Mouse (Mus musculus): ENCODE data around the gene Kat2a.

Kat2a gene

GRCm38 (mm10) chr11:100735954-100736745, 23.9 kb upstream of the Kat2a start:
- no peak for DNase-seq (ENCODE audit: low read depth)

- no peak for DNase-seq (ENCODE audit: low read depth)
Measured at GRCm38 (mm10) chr11:100735134-100735865, 23.0 kb upstream of the Kat2a start.

GRCm38 (mm10) chr11:100730477-100731205, 18.4 kb upstream of the Kat2a start:
- no peak for DNase-seq (ENCODE audit: low read depth)

DNA sequence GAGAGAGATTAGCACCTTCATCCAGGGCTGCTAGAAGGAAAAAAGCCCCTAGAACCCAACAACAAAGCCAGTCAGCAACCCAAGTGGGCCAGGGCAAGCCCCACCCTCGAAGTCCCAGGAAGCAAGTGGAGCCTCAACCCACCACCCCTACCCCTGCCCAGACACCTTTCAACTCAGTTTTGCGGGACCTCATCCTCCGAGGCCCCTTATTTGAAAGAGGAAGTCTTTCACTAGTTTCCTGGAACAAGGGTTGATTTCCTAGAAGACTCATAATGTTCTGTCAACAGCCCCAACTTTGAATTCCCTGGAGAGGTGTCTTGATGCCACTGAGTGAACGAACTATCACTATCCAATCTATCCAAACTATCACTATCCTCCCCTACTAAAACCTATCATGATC, 17.7 kb upstream of the Kat2a start:
- no peak for DNase-seq (ENCODE audit: low read depth)

DNA sequence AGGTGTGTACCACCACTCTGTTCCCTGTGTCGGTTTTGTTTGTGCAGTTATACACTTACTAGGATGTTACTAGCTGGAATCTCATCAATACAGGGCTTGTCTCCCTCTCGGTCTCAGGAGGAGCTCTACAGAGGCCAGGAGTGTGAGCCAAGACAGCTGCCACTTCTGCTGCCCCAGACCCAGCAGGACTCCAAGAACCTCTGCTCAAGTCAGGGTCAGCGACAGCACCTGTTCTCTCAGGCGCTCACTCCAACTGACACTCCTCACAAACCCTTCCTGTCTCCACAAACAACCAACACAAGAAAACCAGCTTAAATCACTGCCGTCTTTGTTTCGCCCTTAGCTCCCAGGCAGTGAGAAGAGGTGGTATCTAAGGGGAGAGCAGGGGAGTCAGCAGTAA, 16.3 kb upstream of the Kat2a start:
- DNase-seq (ENCODE audit: low read depth): no peak

DNA sequence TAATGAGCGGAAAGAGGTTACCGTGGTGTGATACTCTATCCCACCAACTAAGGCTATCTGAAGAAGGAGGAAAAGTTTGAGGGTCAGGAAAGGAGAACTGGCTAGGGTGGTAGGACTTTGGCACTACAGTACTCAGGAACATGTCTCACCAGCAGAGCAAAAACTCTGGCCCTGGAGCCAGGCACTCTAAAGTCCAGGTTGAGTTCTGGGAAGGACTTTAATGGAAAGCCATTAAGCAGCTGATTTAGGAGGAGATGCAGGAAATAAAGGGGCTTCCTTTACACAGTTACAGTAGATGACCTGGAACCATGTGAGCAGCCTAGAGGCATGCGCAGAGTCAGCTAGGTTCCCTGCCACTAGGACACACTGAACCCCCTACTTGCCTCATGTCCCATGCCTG, 14.9 kb upstream of the Kat2a start:
- DNase-seq (ENCODE audit: low read depth): no peak

DNA sequence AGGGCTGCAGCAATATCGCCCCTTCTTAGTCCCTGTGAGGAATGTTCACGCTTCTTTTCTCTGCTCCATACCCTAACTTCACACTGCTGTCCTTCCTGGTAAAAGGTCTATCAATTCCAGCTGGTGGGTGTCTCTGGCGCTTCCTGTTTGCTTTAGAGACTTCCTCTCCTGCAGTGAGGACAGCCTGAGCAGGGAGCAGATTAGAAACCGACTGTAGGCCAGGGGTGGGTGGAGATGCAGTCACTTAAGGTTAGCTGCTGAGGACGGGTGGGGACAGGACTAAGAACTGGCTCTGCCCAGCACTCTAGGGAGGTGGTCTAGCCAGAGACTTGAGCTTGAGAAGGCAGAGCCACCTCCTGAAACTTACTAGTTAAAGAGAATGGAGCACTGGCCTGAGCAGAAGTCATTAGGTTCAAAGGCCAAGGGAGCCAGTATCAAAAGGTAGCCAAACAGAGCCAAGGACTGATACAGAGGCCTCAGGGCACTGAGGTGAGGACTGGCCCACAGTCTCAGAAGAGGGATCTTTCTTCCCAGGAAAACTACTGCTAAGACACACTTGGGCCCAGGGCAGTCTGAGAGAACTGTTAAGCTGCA, 12.8 kb upstream of the Kat2a start:
- no peak for DNase-seq (ENCODE audit: low read depth)

GRCm38 (mm10) chr11:100722493-100723028, 10.3 kb upstream of the Kat2a start:
- DNase-seq (ENCODE audit: low read depth): no peak

- DNase-seq (ENCODE audit: low read depth): no peak
Measured at GRCm38 (mm10) chr11:100721776-100722492, 9.7 kb upstream of the Kat2a start.

GRCm38 (mm10) chr11:100721254-100721653, 9.0 kb upstream of the Kat2a start:
- DNase-seq (ENCODE audit: low read depth): no peak

DNA sequence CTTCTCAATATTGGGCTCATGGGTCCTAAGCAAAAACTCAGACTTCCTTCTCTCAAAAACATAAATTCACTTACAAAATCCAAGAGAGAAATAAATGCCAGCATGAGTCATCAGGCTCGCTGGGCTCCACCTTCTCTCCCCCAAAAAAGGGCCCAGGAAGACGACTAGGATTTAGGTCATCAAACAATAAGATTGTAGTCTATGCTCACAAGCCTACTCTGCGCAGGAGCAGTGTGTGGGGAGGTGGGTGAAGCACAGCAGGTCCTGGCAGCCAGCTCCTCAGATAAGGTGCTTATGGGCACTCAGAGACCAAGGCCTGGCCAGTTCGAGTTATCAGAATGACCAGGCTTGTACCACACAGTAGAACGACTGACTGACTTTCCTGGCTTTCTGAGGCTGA, 8.1 kb upstream of the Kat2a start:
- DNase-seq (ENCODE audit: low read depth): peak; percentile 40

- DNase-seq (ENCODE audit: low read depth): no peak
Measured at GRCm38 (mm10) chr11:100719893-100720292, 7.6 kb upstream of the Kat2a start.

DNA sequence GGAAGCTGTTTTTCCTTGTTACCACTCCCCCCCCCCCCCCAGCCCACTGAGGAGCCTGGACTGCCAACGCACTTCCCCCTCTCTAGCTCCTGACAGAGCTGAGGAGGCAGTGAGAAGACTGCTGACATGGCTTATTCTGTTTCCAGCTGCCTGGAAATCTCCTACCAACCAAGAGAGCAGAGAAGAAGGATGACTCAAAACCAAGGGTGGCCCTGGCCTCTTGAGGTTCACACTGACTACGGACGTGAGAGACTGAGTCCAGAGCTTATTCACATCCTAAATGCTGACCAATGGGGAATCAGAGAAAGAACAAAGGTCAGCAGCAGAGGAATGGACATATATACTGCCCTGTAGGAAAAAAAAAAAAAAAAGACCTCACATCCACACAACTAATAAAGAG, 7.0 kb upstream of the Kat2a start:
- no peak for DNase-seq (ENCODE audit: low read depth)

- no peak for DNase-seq (ENCODE audit: low read depth)
Measured at GRCm38 (mm10) chr11:100718866-100719265, 6.6 kb upstream of the Kat2a start.

- no peak for DNase-seq (ENCODE audit: low read depth)
Measured at GRCm38 (mm10) chr11:100718462-100718861, 6.2 kb upstream of the Kat2a start.

DNA sequence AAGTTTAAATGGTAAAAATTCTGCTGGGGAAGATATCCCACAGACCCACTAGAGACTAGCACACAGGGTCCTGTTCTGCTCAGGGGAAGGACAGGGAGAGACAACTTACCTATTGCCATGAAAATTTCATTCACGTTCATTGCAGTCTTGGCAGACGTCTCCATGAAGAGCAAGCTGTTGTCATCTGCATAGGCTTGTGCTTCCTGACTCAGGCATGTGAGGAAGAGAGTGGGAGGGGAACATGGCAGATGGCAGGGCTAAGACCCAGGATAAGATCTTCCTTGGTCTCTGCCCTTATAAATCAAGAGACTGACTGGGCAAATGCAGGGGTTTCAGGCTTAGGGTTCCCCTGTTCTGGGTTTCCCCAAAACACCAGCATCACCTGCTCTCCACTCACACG, 4.4 kb upstream of the Kat2a start:
- no peak for DNase-seq (ENCODE audit: low read depth)

- no peak for DNase-seq (ENCODE audit: low read depth)
Measured at GRCm38 (mm10) chr11:100714948-100715347, 2.7 kb upstream of the Kat2a start.

DNA sequence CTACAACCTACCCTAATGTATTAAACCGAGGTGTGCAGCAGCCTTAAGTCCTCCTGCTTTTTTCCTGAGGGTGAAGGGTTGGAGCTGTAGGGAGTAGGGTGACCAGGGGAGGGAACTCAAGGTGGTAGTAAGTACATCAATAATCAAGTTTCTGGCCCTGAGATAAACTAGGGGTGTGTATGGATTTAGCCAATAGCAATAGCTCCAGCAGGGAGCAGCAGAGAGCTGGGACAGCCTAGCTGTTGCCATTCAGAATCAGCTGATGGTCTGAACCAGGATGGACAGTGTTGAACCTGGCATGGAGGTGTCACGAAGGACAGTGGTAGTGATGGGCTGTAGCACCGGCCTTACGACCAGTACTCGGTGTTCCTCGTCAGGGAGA, 2.3 kb upstream of the Kat2a start:
- DNase-seq (ENCODE audit: low read depth): peak; percentile 57

DNA sequence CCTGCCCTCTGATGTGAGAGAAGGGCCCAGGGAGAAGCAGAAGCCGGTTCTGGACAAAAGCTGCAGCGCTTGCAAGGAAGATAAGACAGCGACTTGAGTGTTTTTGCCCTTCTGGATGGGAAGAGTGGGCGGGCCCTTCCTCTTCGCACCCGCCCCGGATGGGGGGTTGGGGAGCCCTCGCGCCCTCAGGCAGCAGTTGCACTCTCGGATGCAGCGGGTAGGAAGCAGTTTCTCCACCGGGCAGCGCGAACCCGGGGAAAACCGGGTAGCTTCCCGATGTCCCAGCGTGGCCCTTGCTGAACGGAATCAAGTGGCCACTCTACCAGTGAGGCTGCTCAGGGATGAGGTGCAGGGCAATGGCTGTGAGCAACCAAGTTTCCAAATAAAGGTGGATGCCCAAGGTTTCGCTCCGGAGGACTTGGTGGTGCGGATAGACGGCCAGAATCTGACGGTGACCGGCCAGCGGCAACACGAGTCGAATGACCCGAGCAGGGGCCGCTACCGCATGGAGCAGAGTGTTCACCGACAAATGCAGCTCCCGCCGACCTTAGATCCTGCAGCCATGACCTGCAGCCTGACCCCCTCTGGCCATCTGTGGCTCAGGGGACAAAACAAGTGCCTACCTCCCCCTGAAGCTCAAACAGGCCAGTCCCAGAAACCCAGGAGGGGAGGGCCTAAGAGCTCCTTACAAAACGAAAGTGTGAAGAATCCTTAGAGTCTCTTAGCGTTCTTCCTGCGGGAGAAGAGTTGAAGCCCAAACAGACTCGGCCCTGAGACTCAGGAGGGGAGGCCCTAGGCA, 1.7 kb upstream of the Kat2a start, which contains the start of gene Hspb9:
Gene Hspb9, plus strand, starts transcription at position 116 of the 799 bp plus-strand sequence.
- DNase-seq (ENCODE audit: low read depth): no peak

GRCm38 (mm10) chr11:100713174-100713573, 909 bp upstream of the Kat2a start:
- no peak for DNase-seq (ENCODE audit: low read depth)

- DNase-seq (ENCODE audit: low read depth): no peak
Measured at GRCm38 (mm10) chr11:100710977-100711376, 1.3 kb downstream of the Kat2a start.

All from fibroblast of lung, adult 2 months (primary cell).